In genomic region chr2:11535412-11535928, GRCm38 (mm10) we compare ENCODE assay signal across 8 mouse cellular contexts. TPM values are rescaled to one million over a fixed set of nuclear protein-coding genes. Genes with fewer than 3 reads are reported as not detected.
DNase-seq lines count a peak whose midpoint lies in the region; ATAC-seq and TF ChIP-seq lines count a peak whose summit lies in the region.

No protein-coding gene starts in this region.

- peak; percentile 74 for DNase-seq in B cell, adult 2 months
- DNase-seq in brain, embryonic 14.5 days (ENCODE audit: low read depth) = peak; percentile 95
- DNase-seq in heart, embryonic 10.5 days (ENCODE audit: low spot score) = peak; percentile 96
- peak; percentile 89 for DNase-seq in limb, embryonic 14.5 days (ENCODE audit: low spot score)
- peak in 1 of 2 experiments; percentile 89 for DNase-seq in spleen, adult 2 months (ENCODE audit: low read depth in 1 of 2, low spot score in 2 of 2)

- peak; percentile 98 for ATAC-seq in erythroblast, adult 5-6 weeks (replicated peaks; ENCODE audit: low FRiP score, poor library complexity, severe bottlenecking)
- ATAC-seq in kidney, embryonic 14.5 days (ENCODE audit: low FRiP score, low TSS enrichment) = peak; percentile 98
- peak; percentile 96 for ATAC-seq in limb, embryonic 14.5 days (ENCODE audit: low FRiP score, low read depth)
- peak; percentile 98 for ATAC-seq in midbrain, embryonic 16.5 days

- peak overlapping the region; percentile 84 for H3K4me2 ChIP-seq in kidney, embryonic 14.5 days (replicated peaks; ENCODE audit: low read depth, low read length)
- peak overlapping the region; percentile 87 for H3K4me2 ChIP-seq in limb, embryonic 14.5 days (replicated peaks; ENCODE audit: low read depth, low read length, severe bottlenecking)
- H3K4me2 ChIP-seq in midbrain, embryonic 16.5 days (ENCODE audit: low read length) = peak overlapping the region; percentile 96

- H3K36me3 ChIP-seq in heart, embryonic 10.5 days = no peaks in the 10 kb centered on the region
- no peaks in the 10 kb centered on the region for H3K36me3 ChIP-seq in kidney, embryonic 14.5 days (ENCODE audit: control insufficient read depth, insufficient read depth, low read length)
- no peaks in the 10 kb centered on the region for H3K36me3 ChIP-seq in limb, embryonic 14.5 days (ENCODE audit: control insufficient read depth, insufficient read depth, low read length)
- H3K36me3 ChIP-seq in midbrain, embryonic 16.5 days (ENCODE audit: control insufficient read depth, insufficient read depth, low read length) = no peaks in the 10 kb centered on the region
- no peaks in the 10 kb centered on the region for H3K36me3 ChIP-seq in spleen, adult 2 months (ENCODE audit: control insufficient read depth, insufficient read depth, low read length)

- peaks cover 10% of the 10 kb centered on the region; the same call in 1 of the 2 replicates for H3K4me1 ChIP-seq in heart, embryonic 10.5 days
- peaks cover 4% of the 10 kb centered on the region for H3K4me1 ChIP-seq in kidney, embryonic 14.5 days (ENCODE audit: control insufficient read depth, insufficient read depth, low read length)
- 0 out of 2 replicates have a peak, but pooled peaks cover 2% of the 10 kb centered on the region for H3K4me1 ChIP-seq in limb, embryonic 14.5 days (ENCODE audit: control insufficient read depth, insufficient read depth, low read length)
- H3K4me1 ChIP-seq in midbrain, embryonic 16.5 days (ENCODE audit: control insufficient read depth, insufficient read depth, low read length) = peaks cover 5% of the 10 kb centered on the region
- H3K4me1 ChIP-seq in spleen, adult 2 months (ENCODE audit: control insufficient read depth, insufficient read depth, insufficient read length) = peaks cover 7% of the 10 kb centered on the region; the same call in 1 of the 2 replicates

- H3K4me3 ChIP-seq in heart, embryonic 10.5 days = peak overlapping the region; percentile 64
- peak overlapping the region; percentile 45 for H3K4me3 ChIP-seq in kidney, embryonic 14.5 days (ENCODE audit: low read length)
- H3K4me3 ChIP-seq in limb, embryonic 14.5 days (replicated peaks; ENCODE audit: low read length) = peak overlapping the region; percentile 45
- peak overlapping the region; percentile 60 for H3K4me3 ChIP-seq in midbrain, embryonic 16.5 days (ENCODE audit: low read depth, low read length)
- peak overlapping the region; percentile 65 for H3K4me3 ChIP-seq in spleen, adult 2 months (ENCODE audit: extremely low read depth, insufficient read depth, insufficient read length)

- no peak for TF ChIP-seq POLR2A in brain, embryonic 14.5 days (IDR thresholded peaks at IDR 0.05; ENCODE audit: borderline replicate concordance, extremely low read depth, insufficient read depth, insufficient read length, poor library complexity, severe bottlenecking)
- no peak for TF ChIP-seq POLR2A in limb, embryonic 14.5 days (IDR thresholded peaks at IDR 0.05; ENCODE audit: borderline replicate concordance, extremely low read depth, insufficient read depth, insufficient read length)
- TF ChIP-seq POLR2A in spleen, adult 2 months (IDR thresholded peaks at IDR 0.05; ENCODE audit: low read depth, low read length) = no peak

- H3K27me3 ChIP-seq in heart, embryonic 10.5 days (ENCODE audit: insufficient read depth, poor library complexity, severe bottlenecking) = no peaks in the 10 kb centered on the region
- no peaks in the 10 kb centered on the region for H3K27me3 ChIP-seq in kidney, embryonic 14.5 days (ENCODE audit: control insufficient read depth, insufficient read depth, low read length)
- no peaks in the 10 kb centered on the region for H3K27me3 ChIP-seq in limb, embryonic 14.5 days (ENCODE audit: control insufficient read depth, insufficient read depth, low read length)
- H3K27me3 ChIP-seq in midbrain, embryonic 16.5 days (ENCODE audit: control insufficient read depth, insufficient read depth, low read depth, low read length) = no peaks in the 10 kb centered on the region
- H3K27me3 ChIP-seq in spleen, adult 2 months (ENCODE audit: control insufficient read depth, insufficient read depth, low read length) = no peaks in the 10 kb centered on the region

- peak overlapping the region; percentile 84 for H3K27ac ChIP-seq in heart, embryonic 10.5 days
- no peak overlapping the region for H3K27ac ChIP-seq in kidney, embryonic 14.5 days (ENCODE audit: low read depth, low read length)
- H3K27ac ChIP-seq in limb, embryonic 14.5 days (replicated peaks; ENCODE audit: low read depth, low read length) = no peak overlapping the region
- no peak overlapping the region for H3K27ac ChIP-seq in midbrain, embryonic 16.5 days (ENCODE audit: low read length)
- H3K27ac ChIP-seq in spleen, adult 2 months (ENCODE audit: insufficient read depth, low read length) = peak overlapping the region; percentile 70

- WGBS in heart, embryonic 10.5 days = under 1% methylated on average over 32 of the region's 32 CpGs
- WGBS in kidney, embryonic 14.5 days = under 1% methylated on average over 31 of the region's 32 CpGs
- WGBS in limb, embryonic 14.5 days = 1% methylated on average over 32 of the region's 32 CpGs
- under 1% methylated on average over 32 of the region's 32 CpGs for WGBS in midbrain, embryonic 16.5 days
- WGBS in spleen, adult 2 months = 3% methylated on average over 32 of the region's 32 CpGs

- H3K9ac ChIP-seq in kidney, embryonic 14.5 days (ENCODE audit: low read depth, low read length) = peak overlapping the region; percentile 40
- H3K9ac ChIP-seq in limb, embryonic 14.5 days (ENCODE audit: low read depth, low read length, severe bottlenecking) = peak overlapping the region; percentile 59
- H3K9ac ChIP-seq in midbrain, embryonic 16.5 days (ENCODE audit: low read depth, low read length) = peak overlapping the region; percentile 73

- no peaks in the 10 kb centered on the region for H3K9me3 ChIP-seq in heart, embryonic 10.5 days
- no peaks in the 10 kb centered on the region for H3K9me3 ChIP-seq in kidney, embryonic 14.5 days (ENCODE audit: control insufficient read depth, low read length)
- no peaks in the 10 kb centered on the region for H3K9me3 ChIP-seq in limb, embryonic 14.5 days (ENCODE audit: control insufficient read depth, low read length)
- no peaks in the 10 kb centered on the region for H3K9me3 ChIP-seq in midbrain, embryonic 16.5 days (replicated peaks; ENCODE audit: control insufficient read depth, low read length, poor library complexity, severe bottlenecking)

- TF ChIP-seq CTCF in brain, embryonic 14.5 days (IDR thresholded peaks at IDR 0.05; ENCODE audit: borderline replicate concordance, extremely low read depth, insufficient read depth, insufficient read length) = no peak
- no peak for TF ChIP-seq CTCF in spleen, adult 2 months (IDR thresholded peaks at IDR 0.05; ENCODE audit: extremely low read depth, insufficient read depth, insufficient read length, insufficient replicate concordance)

RNA-seq across cellular contexts. Expression of gene Pfkfb3, which starts 18.4 kb away (rescaled TPM):
- 42.1 and 48.0 TPM in 2 replicates for polyA plus RNA-seq in brain, embryonic 14.5 days (2012; rRNA removed)
- 11.5 and 27.3 TPM in 2 replicates for total RNA-seq in erythroblast, adult 5-6 weeks (2015; ENCODE audit: low replicate concordance)
- 5.0 and 11.5 TPM in 2 replicates for total RNA-seq in erythroblast, adult 5-6 weeks (2017; ENCODE audit: low replicate concordance)
- polyA plus RNA-seq in heart, embryonic 10.5 days (2016; fragmentation: Nextera tagmentation; extraction: Ambion mirVana) = 12.7 and 20.5 TPM in 2 replicates
- 10.5 and 11.2 TPM in 2 replicates for polyA plus RNA-seq in kidney, embryonic 14.5 days (2014; fragmentation: Nextera tagmentation; extraction: Ambion mirVana)
- 19.6 and 25.3 TPM in 2 replicates for polyA plus RNA-seq in limb, embryonic 14.5 days (2012; rRNA removed)
- 11.4 and 11.9 TPM in 2 replicates for polyA plus RNA-seq in limb, embryonic 14.5 days (2014; fragmentation: Nextera tagmentation; extraction: Ambion mirVana)
- 34.2 and 35.4 TPM in 2 replicates for polyA plus RNA-seq in midbrain, embryonic 16.5 days (2015; fragmentation: Nextera tagmentation; extraction: Ambion mirVana)
- polyA plus RNA-seq in spleen, adult 2 months (2012; rRNA removed) = 20.6 and 22.0 TPM in 2 replicates

Comparison
In these comparisons a context has a peak if more than half of its experiments do, and no peak if none do; other contexts are left out.
1. H3K27ac ChIP-seq: peak in heart, embryonic 10.5 days (single experiment) and spleen, adult 2 months (single experiment); none in kidney, embryonic 14.5 days (single experiment), limb, embryonic 14.5 days (single experiment) and midbrain, embryonic 16.5 days (single experiment).
2. Peak in every context shown above with its lines, with median percentiles within 50 percentile points of each other: ATAC-seq, H3K4me3 ChIP-seq, H3K4me2 ChIP-seq and H3K9ac ChIP-seq.